Mouse (Mus musculus): ENCODE measurements around the gene Rfxank. TPM values are rescaled to one million over a fixed set of nuclear protein-coding genes. Genes with fewer than 3 reads are reported as not detected.
A peak's percentile ranks its signal among the peaks of the same experiment; 100 is the strongest.

Gene Rfxank
- polyA plus RNA-seq, 1 experiment, result 22.5 TPM

DNA sequence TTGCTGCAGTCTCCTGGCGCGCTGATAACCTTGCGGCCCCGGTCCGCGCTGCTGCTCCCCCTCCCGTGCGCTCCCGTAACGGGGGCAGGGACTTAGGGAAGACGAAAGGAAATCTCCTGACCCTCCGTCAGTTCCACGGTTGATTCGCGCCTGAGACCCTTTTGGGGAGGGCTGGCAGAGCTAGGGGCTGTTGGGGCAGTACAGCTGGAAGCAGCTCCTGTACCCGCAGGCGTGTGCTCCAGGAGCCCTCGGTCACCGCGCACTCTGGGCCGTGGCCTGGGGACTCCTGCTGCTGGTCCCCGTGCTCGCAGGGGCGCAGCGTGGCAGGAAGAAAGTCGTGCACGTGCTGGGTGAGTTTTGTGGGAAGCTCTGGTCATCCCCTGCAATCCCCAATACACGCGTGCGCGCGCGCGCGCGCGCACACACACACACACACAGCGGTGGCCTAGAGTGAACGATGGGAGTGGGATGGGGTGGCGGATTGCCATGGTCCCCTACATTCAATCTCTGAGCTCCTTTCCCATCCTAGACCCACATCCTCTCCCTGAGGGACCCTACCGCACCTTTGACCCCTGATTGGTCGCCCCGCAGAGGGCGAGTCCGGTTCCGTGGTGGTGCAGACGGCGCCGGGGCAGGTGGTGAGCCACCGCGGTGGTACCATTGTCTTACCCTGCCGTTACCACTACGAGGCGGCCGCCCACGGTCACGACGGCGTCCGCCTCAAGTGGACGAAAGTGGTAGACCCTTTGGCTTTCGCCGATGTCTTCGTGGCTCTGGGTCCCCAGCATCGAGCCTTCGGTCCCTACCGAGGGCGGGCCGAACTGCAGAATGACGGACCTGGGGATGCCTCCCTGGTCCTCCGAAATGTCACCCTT lies 54.5 kb downstream of the Rfxank start:
- TF ChIP-seq CTCF (IDR thresholded peaks at IDR 0.05; ENCODE audit: extremely low read depth, insufficient read depth, insufficient read length, insufficient replicate concordance) (no peak), POLR2A (IDR thresholded peaks at IDR 0.05; ENCODE audit: low read depth, low read length) (no peak)
- peaks cover 12% of the 10 kb centered on the region for H3K27me3 ChIP-seq (ENCODE audit: control insufficient read depth, insufficient read depth, low read length)
- no peak overlapping the region for H3K27ac ChIP-seq (ENCODE audit: insufficient read depth, low read length)
- no peaks in the 10 kb centered on the region for H3K36me3 ChIP-seq (ENCODE audit: control insufficient read depth, insufficient read depth, low read length)
- peaks cover 5% of the 10 kb centered on the region; the same call in 1 of the 2 replicates for H3K4me1 ChIP-seq (ENCODE audit: control insufficient read depth, insufficient read depth, insufficient read length)
- DNase-seq (ENCODE audit: low read depth in 1 of 2, low spot score in 2 of 2), result no peak
- 5% methylated on average over 71 of the region's 71 CpGs for WGBS
- H3K4me3 ChIP-seq (ENCODE audit: extremely low read depth, insufficient read depth, insufficient read length), result peak overlapping the region; percentile 12; the same call in 1 of the 2 replicates

DNA sequence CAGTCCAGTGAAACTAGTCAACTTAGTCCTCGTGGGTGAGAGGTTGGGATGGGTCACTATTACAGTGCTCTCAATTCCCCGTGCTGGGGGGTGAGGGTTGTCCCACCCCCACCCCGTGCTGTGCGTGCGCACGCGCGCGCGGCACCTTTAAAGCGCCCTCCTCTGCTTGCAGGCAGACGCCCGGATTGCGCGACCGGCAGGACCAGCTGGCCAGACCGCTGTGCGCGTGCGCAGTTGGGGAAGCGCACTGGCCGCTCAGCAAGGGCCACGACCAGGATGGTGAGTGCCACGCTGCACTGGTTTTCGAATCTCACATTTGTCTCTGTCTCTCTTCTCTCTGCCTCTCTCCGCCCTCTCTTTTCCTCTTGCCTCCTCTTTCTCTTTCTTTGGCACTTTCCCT lies 55.7 kb downstream of the Rfxank start, which contains the start of gene Hapln4:
Hapln4 (plus strand) TSS at position 173 of the 400 bp plus-strand sequence.
- H3K4me3 ChIP-seq (ENCODE audit: extremely low read depth, insufficient read depth, insufficient read length), result peak within 1 kb of the TSS; percentile 12; the same call in 1 of the 2 replicates
- H3K36me3 ChIP-seq (ENCODE audit: control insufficient read depth, insufficient read depth, low read length), result no peaks in the 10 kb centered on the region
- H3K27me3 ChIP-seq (ENCODE audit: control insufficient read depth, insufficient read depth, low read length), result peaks cover 11% of the 10 kb centered on the region
- TF ChIP-seq CTCF (IDR thresholded peaks at IDR 0.05; ENCODE audit: extremely low read depth, insufficient read depth, insufficient read length, insufficient replicate concordance) (no peak), POLR2A (IDR thresholded peaks at IDR 0.05; ENCODE audit: low read depth, low read length) (no peak)
- peaks cover 5% of the 10 kb centered on the region; the same call in 1 of the 2 replicates for H3K4me1 ChIP-seq (ENCODE audit: control insufficient read depth, insufficient read depth, insufficient read length)
- H3K27ac ChIP-seq (ENCODE audit: insufficient read depth, low read length), result no peak within 1 kb of the TSS
- no peak for DNase-seq (ENCODE audit: low read depth in 1 of 2, low spot score in 2 of 2)
- WGBS, result 3% methylated on average over 26 of the region's 26 CpGs

DNA sequence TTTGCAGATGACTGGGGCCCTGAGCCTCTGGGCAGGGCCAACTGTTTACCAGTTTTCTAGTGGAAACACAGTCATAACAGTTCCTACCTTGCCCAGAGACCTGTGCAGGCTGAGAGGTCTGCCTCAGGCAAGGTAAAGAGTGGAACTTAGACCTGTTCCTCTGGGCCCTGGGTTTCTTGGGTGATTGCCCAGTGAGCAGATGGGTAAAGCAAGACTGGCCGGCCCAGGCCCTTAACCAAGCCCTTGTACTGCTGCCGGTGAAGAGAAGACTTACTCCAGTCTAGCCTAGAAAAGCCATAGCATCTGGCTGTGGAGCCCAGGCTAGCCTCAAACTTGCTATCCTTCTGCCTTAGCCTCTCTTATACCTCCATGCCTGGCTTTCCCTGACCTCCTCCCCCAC lies 57.0 kb downstream of the Rfxank start:
- Histone ChIP-seq H3K27ac (ENCODE audit: insufficient read depth, low read length) (no peak overlapping the region), H3K4me3 (ENCODE audit: extremely low read depth, insufficient read depth, insufficient read length) (no peak overlapping the region), H3K27me3 (ENCODE audit: control insufficient read depth, insufficient read depth, low read length) (peaks cover 9% of the 10 kb centered on the region), H3K36me3 (ENCODE audit: control insufficient read depth, insufficient read depth, low read length) (no peaks in the 10 kb centered on the region), H3K4me1 (ENCODE audit: control insufficient read depth, insufficient read depth, insufficient read length) (peaks cover 2% of the 10 kb centered on the region; the same call in 1 of the 2 replicates)
- DNase-seq (ENCODE audit: low read depth in 1 of 2, low spot score in 2 of 2), result no peak
- WGBS, result 92% methylated on average over 2 of the region's 2 CpGs
- no peak for TF ChIP-seq POLR2A (IDR thresholded peaks at IDR 0.05; ENCODE audit: low read depth, low read length)

Other genes with a start within 250 kb of the Rfxank start
- gene Tssk6, start 237.0 kb downstream of the Rfxank start, polyA plus RNA-seq (2012; rRNA removed), result 1.0 TPM in 2 replicates
- gene Ndufa13, start 236.6 kb downstream of the Rfxank start, polyA plus RNA-seq (2012; rRNA removed), result 53.8 and 76.3 TPM in 2 replicates
- 1.5 and 1.9 TPM in 2 replicates for gene Yjefn3, start 236.4 kb downstream of the Rfxank start, polyA plus RNA-seq (2012; rRNA removed)
- 45.8 and 64.6 TPM in 2 replicates for gene Gatad2a, start 142.8 kb downstream of the Rfxank start, polyA plus RNA-seq (2012; rRNA removed)
- 83.3 and 108 TPM in 2 replicates for gene Mau2, start 96.4 kb downstream of the Rfxank start, polyA plus RNA-seq (2012; rRNA removed)
- gene Sugp1, start 96.3 kb downstream of the Rfxank start, polyA plus RNA-seq (2012; rRNA removed), result 8.9 and 9.4 TPM in 2 replicates
- 2.0 and 2.3 TPM in 2 replicates for gene Tm6sf2, start 66.2 kb downstream of the Rfxank start, polyA plus RNA-seq (2012; rRNA removed)
- 0.28 and 0.36 TPM in 2 replicates for gene Hapln4, start 55.7 kb downstream of the Rfxank start, polyA plus RNA-seq (2012; rRNA removed)
- gene Ncan, start 18.3 kb downstream of the Rfxank start, polyA plus RNA-seq (2012; rRNA removed), result 0.04 and 0.09 TPM in 2 replicates
- 14.0 and 16.4 TPM in 2 replicates for gene Nr2c2ap, start 7.8 kb downstream of the Rfxank start, polyA plus RNA-seq (2012; rRNA removed)
- gene Borcs8, start 345 bp upstream of the Rfxank start, polyA plus RNA-seq (2012; rRNA removed), result 55.8 and 73.6 TPM in 2 replicates
- gene Mef2b, start 557 bp upstream of the Rfxank start, polyA plus RNA-seq (2012; rRNA removed), result 2.3 and 4.3 TPM in 2 replicates
- 59.9 and 76.8 TPM in 2 replicates for gene Tmem161a, start 33.2 kb upstream of the Rfxank start, polyA plus RNA-seq (2012; rRNA removed)
- 16.4 and 18.6 TPM in 2 replicates for gene Slc25a42, start 73.2 kb upstream of the Rfxank start, polyA plus RNA-seq (2012; rRNA removed)
- gene Sugp2, start 95.1 kb upstream of the Rfxank start, polyA plus RNA-seq (2012; rRNA removed), result 38.3 and 40.0 TPM in 2 replicates
- gene Armc6, start 95.3 kb upstream of the Rfxank start, polyA plus RNA-seq (2012; rRNA removed), result 11.5 and 14.1 TPM in 2 replicates
- gene Homer3, start 143.7 kb upstream of the Rfxank start, polyA plus RNA-seq (2012; rRNA removed), result 28.1 and 34.7 TPM in 2 replicates
- gene Ddx49, start 163.3 kb upstream of the Rfxank start, polyA plus RNA-seq (2012; rRNA removed), result 37.4 and 44.5 TPM in 2 replicates
- gene Cope, start 163.4 kb upstream of the Rfxank start, polyA plus RNA-seq (2012; rRNA removed), result 200 and 269 TPM in 2 replicates
- 0.52 and 0.61 TPM in 2 replicates for gene Cers1, start 176.6 kb upstream of the Rfxank start, polyA plus RNA-seq (2012; rRNA removed)
- gene Gdf1, start 190.7 kb upstream of the Rfxank start, polyA plus RNA-seq (2012; rRNA removed), result 0.33 and 0.40 TPM in 2 replicates
- gene Upf1, start 214.1 kb upstream of the Rfxank start, polyA plus RNA-seq (2012; rRNA removed), result 38.9 and 43.2 TPM in 2 replicates
- gene Comp, start 234.4 kb upstream of the Rfxank start, polyA plus RNA-seq (2012; rRNA removed), result 0.46 and 0.56 TPM in 2 replicates

All from spleen, adult 2 months (tissue).